Mouse (Mus musculus) B cell, adult 2 months (primary cell): ENCODE results near the gene Igsf21.

Experiments
- DNase-seq, 2 experiments: peaks; one replicate each; pipeline ENCODE4 v3.0.0; 2022

Gene Igsf21

GRCm38 (mm10) chr4:140092367-140092766 lies 154.2 kb downstream of the Igsf21 start:
- DNase-seq = no peak

GRCm38 (mm10) chr4:140091693-140092092 lies 154.9 kb downstream of the Igsf21 start:
- DNase-seq = no peak

- DNase-seq = no peak
These were observed 156.9 kb downstream of the Igsf21 start for GRCm38 (mm10) chr4:140089676-140090075.

GRCm38 (mm10) chr4:140088711-140089440 lies 157.7 kb downstream of the Igsf21 start:
- DNase-seq = no peak

- no peak for DNase-seq
These were observed 160.4 kb downstream of the Igsf21 start for GRCm38 (mm10) chr4:140086192-140086591.

GRCm38 (mm10) chr4:140084521-140085011 lies 162.0 kb downstream of the Igsf21 start:
- no peak for DNase-seq

GRCm38 (mm10) chr4:140084064-140084463 lies 162.5 kb downstream of the Igsf21 start:
- DNase-seq = no peak

GRCm38 (mm10) chr4:140078416-140078815 lies 168.2 kb downstream of the Igsf21 start:
- DNase-seq = no peak

GRCm38 (mm10) chr4:140077615-140078014 lies 169.0 kb downstream of the Igsf21 start:
- DNase-seq = no peak

- no peak for DNase-seq
These were observed 169.6 kb downstream of the Igsf21 start for GRCm38 (mm10) chr4:140076852-140077563.

- no peak for DNase-seq
These were observed 170.2 kb downstream of the Igsf21 start for GRCm38 (mm10) chr4:140076428-140076827.

- DNase-seq = no peak
These were observed 175.5 kb downstream of the Igsf21 start for GRCm38 (mm10) chr4:140071047-140071446.

GRCm38 (mm10) chr4:140070331-140070652 lies 176.3 kb downstream of the Igsf21 start:
- no peak for DNase-seq

- no peak for DNase-seq
These were observed 176.8 kb downstream of the Igsf21 start for GRCm38 (mm10) chr4:140069563-140070330.

GRCm38 (mm10) chr4:140068468-140068867 lies 178.1 kb downstream of the Igsf21 start:
- no peak for DNase-seq

GRCm38 (mm10) chr4:140066011-140066410 lies 180.6 kb downstream of the Igsf21 start:
- no peak for DNase-seq

- no peak for DNase-seq
These were observed 183.4 kb downstream of the Igsf21 start for GRCm38 (mm10) chr4:140063153-140063671.

GRCm38 (mm10) chr4:140060251-140060650 lies 186.3 kb downstream of the Igsf21 start:
- DNase-seq = no peak

- DNase-seq = no peak
These were observed 193.5 kb downstream of the Igsf21 start for GRCm38 (mm10) chr4:140053042-140053441.

- no peak for DNase-seq
These were observed 194.0 kb downstream of the Igsf21 start for GRCm38 (mm10) chr4:140052575-140052974.

GRCm38 (mm10) chr4:140047807-140048362 lies 198.7 kb downstream of the Igsf21 start:
- no peak for DNase-seq

GRCm38 (mm10) chr4:140043953-140044352 lies 202.6 kb downstream of the Igsf21 start:
- no peak for DNase-seq
